Mouse (Mus musculus): ENCODE data around the gene Asgr1. TPM values are rescaled to one million over a fixed set of nuclear protein-coding genes. Genes with fewer than 3 reads are reported as not detected.
A peak's percentile ranks its signal among the peaks of the same experiment; 100 is the strongest.
"Not testable (repeated sequence)": the region's sequence is repeated elsewhere in the genome, so short reads cannot be mapped to it uniquely, and the experiment has no call there.

The Asgr1 gene
- total and polyA plus RNA-seq, 3 experiments: not detected

GRCm38 (mm10) chr11:70014880-70015558 is 38.9 kb upstream of the Asgr1 start, which contains the start of gene Acadvl (continued):
- TF ChIP-seq USF2 (conservative IDR thresholded peaks at IDR 0.05; ENCODE audit: low read depth, low read length): no peak
- peak; percentile 46; the same call in 1 of the 2 replicates for TF ChIP-seq NRF1 (IDR thresholded peaks at IDR 0.05; ENCODE audit: low read depth, low read length)
- TF ChIP-seq ETS1 (conservative IDR thresholded peaks at IDR 0.05; ENCODE audit: low read depth, low read length): peak; percentile 42; the same call in 1 of the 2 replicates
- peak; percentile 40 for TF ChIP-seq RAD21 (IDR thresholded peaks at IDR 0.05; ENCODE audit: low read depth, low read length)
- no peak for TF ChIP-seq UBTF (IDR thresholded peaks at IDR 0.05; ENCODE audit: low read depth, low read length)
- no peak for TF ChIP-seq ZC3H11A (IDR thresholded peaks at IDR 0.05; ENCODE audit: low read depth, low read length)
- 0 out of 2 replicates have a peak, but pooled peaks have one; percentile 44 for TF ChIP-seq TBP (conservative IDR thresholded peaks at IDR 0.05; ENCODE audit: low read depth, low read length)
- peak; percentile 64 for TF ChIP-seq SMC3 (IDR thresholded peaks at IDR 0.05; ENCODE audit: low read depth, low read length)
- peak; percentile 53 to 80 for TF ChIP-seq CTCF (conservative IDR thresholded peaks at IDR 0.05 in 1 of 2, IDR thresholded peaks at IDR 0.05 in 1 of 2; ENCODE audit: low read depth in 2 of 2, low read length in 2 of 2)
- TF ChIP-seq CHD2 (IDR thresholded peaks at IDR 0.05; ENCODE audit: low read length): peak; percentile 47; the same call in 1 of the 2 replicates
- TF ChIP-seq ELF1 (IDR thresholded peaks at IDR 0.05; ENCODE audit: low read depth, low read length): peak; percentile 47
- peak; percentile 90 for TF ChIP-seq POLR2A (IDR thresholded peaks at IDR 0.05; ENCODE audit: low read depth, low read length)

- DNase-seq (ENCODE audit: extremely low read depth): no peak
- H3K9ac ChIP-seq (ENCODE audit: insufficient read depth, low read depth): peak overlapping the region; percentile 49; the same call in 1 of the 2 replicates
- H3K4me1 ChIP-seq (ENCODE audit: control insufficient read depth in 1 of 2, insufficient read depth in 2 of 2): peaks cover 20 to 34% of the 10 kb centered on the region in 2 experiments
- no peak overlapping the region for H3K27ac ChIP-seq (ENCODE audit: insufficient read depth, low read depth)
- no peaks in the 10 kb centered on the region for H3K27me3 ChIP-seq (replicated peaks)
- peak overlapping the region in 2 of 3 experiments; percentile 67 to 71 for H3K4me3 ChIP-seq (replicated peaks in 1 of 3; ENCODE audit: low read depth in 2 of 3, low read length in 2 of 3, poor library complexity in 1 of 3)
- peak overlapping the region; percentile 54; the same call in 1 of the 2 replicates for H3K4me2 ChIP-seq (ENCODE audit: insufficient read depth, low read depth, poor library complexity, severe bottlenecking)
- TF ChIP-seq ZKSCAN1 (IDR thresholded peaks at IDR 0.05; ENCODE audit: borderline replicate concordance, low read depth, low read length): peak; percentile 83
- TF ChIP-seq BHLHE40 (IDR thresholded peaks at IDR 0.05; ENCODE audit: low read depth, low read length): no peak
- no peaks in the 10 kb centered on the region for H3K79me2 ChIP-seq (replicated peaks; ENCODE audit: control insufficient read depth, extremely low read depth, insufficient read depth, poor library complexity, severe bottlenecking)
- in situ Hi-C loops (cut with MboI; ENCODE audit: low pct_ligation_motif_present, low pct_unique_long_range_greater_than_20kb, low sequenced_read_pairs) (loop anchor here (25.0 kb wide), 1 partner anchor 928 kb away; the partner anchor contains the start of genes Per1 and Vamp2), dilution Hi-C loops (cut with MboI; ENCODE audit: extremely low pct_ligation_motif_present, extremely low pct_unique_long_range_greater_than_20kb, low sequenced_read_pairs) (no loop called here)
- H3K36me3 ChIP-seq (replicated peaks in 1 of 2; ENCODE audit: control insufficient read depth in 1 of 2, insufficient read depth in 1 of 2, low read length in 1 of 2): peaks cover 34 to 39% of the 10 kb centered on the region in 2 experiments
- no peaks in the 10 kb centered on the region for H3K9me3 ChIP-seq (replicated peaks; ENCODE audit: low read length)
Observed at GRCm38 (mm10) chr11:70015677-70016076, 38.2 kb upstream of the Asgr1 start.

GRCm38 (mm10) chr11:70016177-70016576 is 37.7 kb upstream of the Asgr1 start:
- H3K27ac ChIP-seq (ENCODE audit: insufficient read depth, low read depth); H3K9me3 ChIP-seq (replicated peaks; ENCODE audit: low read length); H3K27me3 ChIP-seq (replicated peaks); H3K9ac ChIP-seq (ENCODE audit: insufficient read depth, low read depth); dilution Hi-C loops (cut with MboI; ENCODE audit: extremely low pct_ligation_motif_present, extremely low pct_unique_long_range_greater_than_20kb, low sequenced_read_pairs); H3K79me2 ChIP-seq (replicated peaks; ENCODE audit: control insufficient read depth, extremely low read depth, insufficient read depth, poor library complexity, severe bottlenecking); H3K4me3 ChIP-seq (replicated peaks in 1 of 3; ENCODE audit: low read depth in 2 of 3, low read length in 2 of 3, poor library complexity in 1 of 3); DNase-seq (ENCODE audit: extremely low read depth); H3K4me2 ChIP-seq (ENCODE audit: insufficient read depth, low read depth, poor library complexity, severe bottlenecking): not testable (repeated sequence)
- H3K4me1 ChIP-seq (ENCODE audit: control insufficient read depth in 1 of 2, insufficient read depth in 2 of 2): peaks cover 22 to 38% of the 10 kb centered on the region in 2 experiments
- in situ Hi-C loops (cut with MboI; ENCODE audit: low pct_ligation_motif_present, low pct_unique_long_range_greater_than_20kb, low sequenced_read_pairs): loop anchor here (25.0 kb wide), 1 partner anchor 929 kb away; the partner anchor contains the start of genes Per1 and Vamp2
- peaks cover 29 to 34% of the 10 kb centered on the region in 2 experiments for H3K36me3 ChIP-seq (replicated peaks in 1 of 2; ENCODE audit: control insufficient read depth in 1 of 2, insufficient read depth in 1 of 2, low read length in 1 of 2)
